Mouse (Mus musculus) heart, embryonic 11.5 days (tissue): ENCODE measurements around the gene Olr1. TPM values are rescaled to one million over a fixed set of nuclear protein-coding genes. Genes with fewer than 3 reads are reported as not detected.

ENCODE experiments used
- ATAC-seq: fragments of 200-750 bp; cut with Nextera tagmentation; replicated peaks from 2 replicates; pipeline ENCODE4 v1.8.0; 2017; ENCODE audit warnings: moderate library complexity; ENCODE audit not compliant: insufficient number of reproducible peaks, low FRiP score, low TSS enrichment
- H3K27ac ChIP-seq: fragments of 300-500 bp; sonication (generic); 2 replicates; pipeline ENCODE4 v1.5.1; 2014; ENCODE audit warnings: mild to moderate bottlenecking, low read depth, low read length
- H3K27me3 ChIP-seq: fragments of 300-500 bp; sonication (generic); 2 replicates; pipeline ENCODE4 v1.6.1; 2014; ENCODE audit warnings: mild to moderate bottlenecking, low read length, mixed read lengths; ENCODE audit not compliant: control insufficient read depth, insufficient read depth
- H3K36me3 ChIP-seq: fragments of 300-500 bp; sonication (generic); 2 replicates; pipeline ENCODE4 v1.6.1; 2014; ENCODE audit warnings: mild to moderate bottlenecking, low read length, moderate library complexity, mixed read lengths; ENCODE audit not compliant: control insufficient read depth, insufficient read depth
- H3K4me1 ChIP-seq: fragments of 300-500 bp; sonication (generic); 2 replicates; pipeline ENCODE4 v1.6.1; 2014; ENCODE audit warnings: low read length; ENCODE audit not compliant: control insufficient read depth, insufficient read depth
- H3K4me2 ChIP-seq: fragments of 300-500 bp; sonication (generic); 2 replicates; pipeline ENCODE4 v1.6.1; 2014; ENCODE audit warnings: mild to moderate bottlenecking, moderate library complexity
- H3K4me3 ChIP-seq: fragments of 300-500 bp; sonication (generic); 2 replicates; pipeline ENCODE4 v1.5.1; 2014; ENCODE audit warnings: low read depth, low read length
- H3K9ac ChIP-seq: fragments of 300-500 bp; sonication (generic); 2 replicates; pipeline ENCODE4 v1.6.1; 2014; ENCODE audit warnings: mild to moderate bottlenecking, low read depth, low read length, moderate library complexity
- H3K9me3 ChIP-seq: fragments of 300-500 bp; sonication (generic); replicated peaks from 2 replicates; pipeline ENCODE4 v1.6.1; 2016; ENCODE audit warnings: low read length; ENCODE audit not compliant: control insufficient read depth
- WGBS: fragments of 180-500 bp; shearing (Covaris S2); extraction: QIAGEN DNeasy Blood & Tissue Kit; methylation state at CpG from one replicate; pipeline ENCODE4 v1.1.7; 2014; ENCODE audit not compliant: insufficient replicate concordance; 5-methylcytosine and 5-hydroxymethylcytosine counted together
- polyA plus RNA-seq: library from polyadenylated mRNA; unstranded; fragments of >200 nt; fragmentation: Nextera tagmentation; extraction: Ambion mirVana; gene quantifications from 2 replicates; pipeline ENCODE4 v1.2.1, GENCODE M21; 2014

The Olr1 gene
- polyA plus RNA-seq: 0.26 and 0.35 TPM in 2 replicates

- H3K9me3 ChIP-seq: no peaks in the 10 kb centered on the region
- no peak within 1 kb of the TSS for H3K4me3 ChIP-seq
- H3K4me2 ChIP-seq: no peak within 1 kb of the TSS
- H3K27ac ChIP-seq: no peak within 1 kb of the TSS
- H3K36me3 ChIP-seq: no peaks in the 10 kb centered on the region
- H3K4me1 ChIP-seq: no peaks in the 10 kb centered on the region
- no peaks in the 10 kb centered on the region for H3K27me3 ChIP-seq
- no peak within 1 kb of the TSS for H3K9ac ChIP-seq
- ATAC-seq: no peak
- WGBS: 46% methylated on average over 9 of the region's 9 CpGs
These were observed at the start of gene Olr1 for GRCm38 (mm10) chr6:129507024-129507423. Gene Olr1 (minus strand): TSS chr6:129507165.

- Histone ChIP-seq H3K36me3 (no peaks in the 10 kb centered on the region), H3K4me2 (no peak overlapping the region), H3K4me3 (no peak overlapping the region), H3K9me3 (no peaks in the 10 kb centered on the region), H3K9ac (no peak overlapping the region), H3K27ac (no peak overlapping the region), H3K4me1 (no peaks in the 10 kb centered on the region), H3K27me3 (0 out of 2 replicates have a peak, but pooled peaks cover 2% of the 10 kb centered on the region)
- no peak for ATAC-seq
- WGBS: 69% methylated on average over 3 of the region's 3 CpGs
These were observed 41.0 kb upstream of the Olr1 start for GRCm38 (mm10) chr6:129548009-129548408.

GRCm38 (mm10) chr6:129547277-129547676 lies 40.3 kb upstream of the Olr1 start:
- no peak for ATAC-seq
- Histone ChIP-seq H3K9me3 (no peaks in the 10 kb centered on the region), H3K9ac (no peak overlapping the region), H3K27me3 (no peaks in the 10 kb centered on the region), H3K36me3 (no peaks in the 10 kb centered on the region), H3K27ac (no peak overlapping the region), H3K4me2 (no peak overlapping the region), H3K4me1 (no peaks in the 10 kb centered on the region), H3K4me3 (no peak overlapping the region)
- WGBS: 79% methylated on average over 2 of the region's 2 CpGs

- Histone ChIP-seq H3K36me3 (peaks cover 16% of the 10 kb centered on the region), H3K9ac (no peak overlapping the region), H3K4me2 (no peak overlapping the region), H3K4me3 (no peak overlapping the region), H3K27me3 (no peaks in the 10 kb centered on the region), H3K4me1 (no peaks in the 10 kb centered on the region), H3K27ac (no peak overlapping the region), H3K9me3 (no peaks in the 10 kb centered on the region)
- peak; percentile 64; the same call in 1 of the 2 replicates for ATAC-seq
- 64% methylated on average over 6 of the region's 6 CpGs for WGBS
These were observed 37.0 kb upstream of the Olr1 start for GRCm38 (mm10) chr6:129543709-129544606.

- no peak overlapping the region for H3K4me2 ChIP-seq
- H3K27ac ChIP-seq: no peak overlapping the region
- no peaks in the 10 kb centered on the region for H3K4me1 ChIP-seq
- WGBS: 83% methylated on average over 3 of the region's 3 CpGs
- no peaks in the 10 kb centered on the region for H3K27me3 ChIP-seq
- no peak overlapping the region for H3K9ac ChIP-seq
- no peak for ATAC-seq
- H3K4me3 ChIP-seq: no peak overlapping the region
- peaks cover 18% of the 10 kb centered on the region for H3K36me3 ChIP-seq
- H3K9me3 ChIP-seq: no peaks in the 10 kb centered on the region
These were observed 35.6 kb upstream of the Olr1 start for GRCm38 (mm10) chr6:129542540-129542939.

- H3K4me3 ChIP-seq: no peak overlapping the region
- H3K27ac ChIP-seq: no peak overlapping the region
- no peaks in the 10 kb centered on the region for H3K9me3 ChIP-seq
- WGBS: 89% methylated on average over 9 of the region's 9 CpGs
- H3K4me1 ChIP-seq: no peaks in the 10 kb centered on the region
- H3K9ac ChIP-seq: no peak overlapping the region
- no peaks in the 10 kb centered on the region for H3K27me3 ChIP-seq
- H3K36me3 ChIP-seq: peaks cover 18% of the 10 kb centered on the region
- ATAC-seq: no peak
- H3K4me2 ChIP-seq: no peak overlapping the region
These were observed 35.0 kb upstream of the Olr1 start for GRCm38 (mm10) chr6:129541931-129542330.

- H3K27ac ChIP-seq: no peak overlapping the region
- no peak for ATAC-seq
- whole genome bisulfite sequencing: 76% methylated on average over 6 of the region's 6 CpGs
- peaks cover 14% of the 10 kb centered on the region for H3K4me1 ChIP-seq
- no peak overlapping the region for H3K4me3 ChIP-seq
- H3K27me3 ChIP-seq: no peaks in the 10 kb centered on the region
- H3K9me3 ChIP-seq: no peaks in the 10 kb centered on the region
- no peak overlapping the region for H3K9ac ChIP-seq
- H3K4me2 ChIP-seq: no peak overlapping the region
- peaks cover 18% of the 10 kb centered on the region for H3K36me3 ChIP-seq
These were observed 31.6 kb upstream of the Olr1 start for GRCm38 (mm10) chr6:129538555-129538954.

GRCm38 (mm10) chr6:129535723-129536122 lies 28.8 kb upstream of the Olr1 start:
- no peak overlapping the region for H3K9ac ChIP-seq
- H3K4me3 ChIP-seq: no peak overlapping the region
- ATAC-seq: no peak
- no peaks in the 10 kb centered on the region for H3K27me3 ChIP-seq
- WGBS: 49% methylated on average over 4 of the region's 4 CpGs
- peak overlapping the region; percentile 27; the same call in 1 of the 2 replicates for H3K4me2 ChIP-seq
- no peak overlapping the region for H3K27ac ChIP-seq
- H3K4me1 ChIP-seq: peaks cover 14% of the 10 kb centered on the region
- H3K36me3 ChIP-seq: peaks cover 11% of the 10 kb centered on the region
- no peaks in the 10 kb centered on the region for H3K9me3 ChIP-seq
